Mouse (Mus musculus): ENCODE data around the gene Chrnb2.

The Chrnb2 gene

DNA sequence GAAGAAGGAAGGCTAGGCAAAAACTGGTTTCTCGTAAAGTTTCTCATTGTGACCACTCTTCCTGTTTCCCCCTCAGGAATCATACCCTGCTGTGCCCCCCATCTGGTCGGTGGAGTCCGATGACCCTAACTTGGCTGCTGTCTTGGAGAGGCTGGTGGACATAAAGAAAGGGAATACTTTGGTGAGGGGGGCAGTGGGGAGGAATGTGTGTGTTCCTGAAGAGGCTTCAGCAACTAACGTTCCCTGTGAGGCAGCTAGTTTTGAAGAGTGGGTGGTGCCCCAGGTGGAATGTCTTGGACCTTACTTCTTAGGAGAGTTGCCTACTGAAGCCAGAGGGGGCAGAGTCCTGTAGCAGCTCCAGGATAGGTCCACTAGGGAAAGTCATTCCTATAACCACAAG lies 11.6 kb upstream of the Chrnb2 start:
- no peak for DNase-seq (ENCODE audit: low spot score)

DNA sequence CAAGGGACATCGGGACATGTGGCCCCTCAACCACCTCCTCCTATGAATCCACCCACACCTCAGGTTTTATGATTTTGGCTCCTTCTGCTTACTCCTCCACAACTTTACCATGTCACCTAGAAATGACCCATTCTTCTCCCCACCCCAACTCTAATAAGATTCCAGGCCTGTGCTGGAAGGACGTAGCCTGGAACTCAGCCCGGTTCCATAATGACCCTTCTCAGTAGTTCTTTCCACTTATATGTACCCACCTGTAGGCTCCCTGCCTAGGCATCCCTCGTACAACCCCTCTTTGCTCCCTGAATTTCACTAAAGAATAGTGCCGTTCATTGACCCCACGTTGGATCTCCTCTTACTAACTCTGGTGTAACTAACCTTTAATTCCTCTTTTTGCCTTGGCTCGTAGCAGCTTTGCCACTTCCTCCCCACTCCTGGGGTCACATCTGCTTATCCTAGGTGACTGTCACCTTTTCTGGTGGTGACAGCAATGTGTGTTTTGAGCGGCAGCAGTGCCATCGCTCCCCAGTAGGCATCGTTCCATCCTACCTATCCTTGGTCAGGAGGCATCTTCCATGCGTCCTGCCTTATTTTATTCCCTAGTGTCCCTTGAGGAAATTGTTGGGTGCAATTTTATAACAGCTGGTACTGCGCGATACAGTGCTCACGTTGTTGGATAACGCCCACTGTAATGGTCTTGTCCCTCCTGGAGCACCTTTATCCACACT lies 10.0 kb upstream of the Chrnb2 start:
- DNase-seq (ENCODE audit: low spot score): no peak

DNA sequence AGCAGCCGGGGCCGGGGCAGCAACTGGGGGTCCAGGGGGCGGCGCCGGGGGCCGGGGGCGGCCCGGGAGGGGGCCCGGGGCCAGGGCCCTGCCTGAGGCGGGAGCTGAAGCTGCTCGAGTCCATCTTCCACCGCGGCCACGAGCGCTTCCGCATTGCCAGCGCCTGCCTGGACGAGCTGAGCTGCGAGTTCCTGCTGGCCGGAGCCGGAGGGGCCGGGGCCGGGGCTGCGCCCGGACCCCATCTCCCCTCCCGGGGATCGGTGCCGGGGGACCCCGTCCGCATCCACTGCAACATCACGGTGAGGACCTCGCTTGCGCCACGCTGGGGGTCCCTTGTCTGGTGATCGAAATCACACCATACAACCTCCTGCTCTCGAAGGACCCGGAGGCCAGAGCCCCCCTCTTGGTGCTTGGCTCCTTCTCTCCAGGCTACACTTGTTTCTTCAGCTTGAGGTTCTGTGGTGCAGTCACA lies 9.3 kb upstream of the Chrnb2 start:
- DNase-seq (ENCODE audit: low spot score): peak; percentile 52

DNA sequence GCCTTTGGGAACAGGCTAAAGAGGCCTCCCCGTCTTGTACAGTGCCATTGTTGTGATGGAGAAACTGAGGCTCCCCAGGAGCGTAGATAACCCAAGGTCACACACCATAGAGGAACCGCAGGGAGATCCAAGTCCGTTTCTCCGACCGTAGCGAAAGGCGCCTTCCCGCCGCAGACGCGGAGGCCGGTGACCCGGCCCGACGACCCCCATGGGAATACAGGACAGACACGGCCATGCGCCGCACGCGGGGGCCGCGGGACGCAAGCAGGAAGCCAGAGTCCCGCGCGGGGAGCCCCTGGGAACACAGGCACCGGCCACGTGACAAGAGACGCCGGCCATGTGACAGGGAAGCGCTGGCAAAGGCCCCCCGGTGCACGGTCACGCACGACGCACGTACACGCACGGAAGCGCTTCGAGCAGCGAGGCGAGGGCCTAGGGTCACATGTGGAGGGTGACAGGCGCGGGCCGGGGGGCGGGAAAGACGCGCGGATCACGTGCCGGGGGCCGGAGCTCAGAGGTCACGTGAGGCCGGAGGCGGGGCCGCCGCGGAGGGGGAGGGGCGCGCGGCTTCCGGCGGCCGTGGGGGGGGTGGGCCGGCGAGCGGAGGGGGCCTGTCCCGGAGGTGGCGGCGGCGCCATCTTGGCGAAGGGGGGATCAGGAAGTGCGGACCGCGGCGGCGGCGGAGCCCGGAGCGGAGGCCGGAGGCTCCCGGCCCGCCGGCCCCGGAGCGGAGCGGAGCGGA lies 8.7 kb upstream of the Chrnb2 start, which contains the start of gene Ube2q1:
Ube2q1 (plus strand) TSS at position 649 of the 742 bp plus-strand sequence.
- DNase-seq (ENCODE audit: low spot score): peak; percentile 96

DNA sequence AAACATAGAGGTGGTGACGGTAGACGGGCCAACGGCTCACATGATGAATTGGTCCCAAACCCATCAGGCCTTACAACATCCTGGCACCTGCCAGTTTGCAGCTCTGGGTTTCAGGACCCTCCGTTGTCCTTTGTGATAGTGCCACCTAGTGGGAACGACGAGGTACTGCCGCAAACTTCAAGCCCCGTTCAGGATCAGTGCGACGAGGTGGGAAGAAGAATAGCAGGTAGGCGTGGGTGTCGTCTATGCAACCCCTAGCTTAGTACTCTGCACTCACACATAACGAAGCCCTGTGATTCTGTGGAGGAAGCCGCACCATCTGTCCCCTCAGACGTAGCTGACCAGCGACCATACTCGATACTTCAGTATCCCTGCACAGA lies 8.1 kb upstream of the Chrnb2 start:
- DNase-seq (ENCODE audit: low spot score): peak; percentile 76

DNA sequence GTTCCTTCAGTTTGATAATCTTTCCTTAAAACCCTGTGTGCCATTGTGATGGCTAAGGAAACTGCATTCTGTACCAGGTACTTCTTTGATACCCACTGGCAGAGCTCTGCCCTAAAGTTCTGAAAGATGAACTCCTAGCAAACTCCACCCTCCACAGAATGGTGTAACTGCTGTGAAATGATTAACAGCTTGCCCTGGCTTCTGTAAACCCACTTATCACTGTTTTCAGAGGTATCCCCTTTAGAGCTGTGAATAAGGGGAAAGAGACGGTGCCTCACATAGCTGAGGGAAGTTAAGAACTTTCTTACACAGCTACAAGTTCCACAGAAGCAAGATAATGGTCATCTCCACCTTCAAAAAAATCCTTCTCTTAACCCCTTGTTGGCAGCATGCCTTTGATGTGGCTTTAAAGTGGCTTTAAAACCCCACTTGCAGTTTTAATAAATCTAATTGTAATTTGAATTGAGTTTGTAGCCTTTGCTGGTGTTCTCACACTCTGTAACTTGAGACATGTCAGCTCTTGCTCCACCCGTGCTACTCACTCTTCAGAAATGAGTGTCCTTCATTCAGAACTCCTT lies 6.1 kb upstream of the Chrnb2 start:
- DNase-seq (ENCODE audit: low spot score): no peak

DNA sequence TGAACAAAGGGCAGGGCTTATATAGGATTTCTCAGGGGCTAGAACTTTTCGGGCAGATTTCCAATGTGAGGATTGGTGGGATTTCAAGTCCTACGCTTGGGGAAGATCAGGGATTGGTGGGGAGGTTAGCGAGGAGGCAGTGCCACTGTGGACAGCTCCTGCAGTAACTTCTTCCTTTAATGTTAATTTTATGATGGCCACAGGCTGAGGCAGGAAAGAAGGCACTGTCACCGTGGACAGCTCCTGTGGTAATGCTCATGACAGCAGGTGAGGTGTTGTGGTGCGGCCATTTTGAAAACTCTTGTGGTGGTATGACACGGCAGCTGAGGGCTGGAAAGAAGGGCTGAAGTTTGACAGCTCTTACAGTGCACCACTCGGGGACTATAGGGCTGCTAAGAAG lies 5.2 kb upstream of the Chrnb2 start:
- DNase-seq (ENCODE audit: low spot score): no peak

DNA sequence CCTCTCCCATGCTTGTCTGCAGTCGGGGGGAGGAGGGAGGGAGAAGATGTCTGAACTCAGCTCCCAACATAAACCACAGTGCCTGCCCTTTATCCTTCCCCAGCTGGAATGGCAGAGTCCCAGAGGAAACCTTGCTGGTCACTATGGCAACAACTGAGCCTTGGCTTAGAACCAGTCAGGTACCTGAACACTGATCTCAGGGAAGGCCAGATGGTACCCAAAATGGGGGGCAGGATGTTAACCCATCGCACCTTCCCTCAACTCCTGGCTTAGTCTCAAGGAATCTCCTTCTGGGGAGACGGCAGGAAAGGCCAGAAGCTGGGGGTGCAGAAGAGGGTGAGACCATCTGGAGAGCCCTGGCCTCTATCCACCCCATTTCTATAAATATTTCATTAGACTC lies 4.6 kb downstream of the Chrnb2 start:
- no peak for DNase-seq (ENCODE audit: low spot score)

DNA sequence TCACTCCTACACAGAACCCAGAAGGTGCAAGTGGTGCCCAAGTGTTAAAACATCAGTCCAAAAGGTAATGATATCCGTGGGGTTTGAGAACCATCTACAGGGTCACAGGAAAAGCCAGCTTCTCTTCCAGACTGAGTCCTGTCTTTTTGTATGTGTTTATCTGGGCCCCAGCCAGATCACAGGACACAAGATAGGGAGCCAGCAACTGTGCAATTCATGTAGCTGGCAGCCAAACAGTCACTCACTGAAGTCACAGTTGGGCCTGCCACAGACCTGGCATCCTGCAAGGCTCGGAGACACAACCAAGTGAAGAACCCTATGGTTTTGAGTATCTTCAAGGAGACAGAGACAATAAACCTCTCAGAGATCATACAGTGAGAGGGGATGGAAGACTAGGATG lies 6.6 kb downstream of the Chrnb2 start:
- DNase-seq (ENCODE audit: low spot score): no peak

DNA sequence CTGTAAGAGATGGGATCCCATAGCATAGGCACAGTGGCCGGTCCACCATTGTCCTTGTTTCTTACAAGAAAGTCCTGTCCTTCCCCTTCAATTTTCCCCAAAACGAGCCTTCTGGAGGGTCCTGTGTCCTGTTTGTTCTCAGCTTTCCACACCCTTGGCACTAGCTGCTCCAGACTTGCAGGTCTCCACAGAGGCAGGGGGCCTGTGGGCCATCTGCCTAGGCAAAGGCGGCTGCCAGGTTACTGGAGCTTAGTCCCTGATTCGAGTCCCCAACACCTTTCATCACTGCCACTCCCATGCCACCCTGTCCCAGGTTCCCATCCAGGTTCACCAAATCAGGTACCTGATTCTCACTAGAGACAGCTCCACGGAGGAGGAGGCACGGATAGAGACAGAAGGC lies 9.1 kb downstream of the Chrnb2 start:
- DNase-seq (ENCODE audit: low spot score): no peak

DNA sequence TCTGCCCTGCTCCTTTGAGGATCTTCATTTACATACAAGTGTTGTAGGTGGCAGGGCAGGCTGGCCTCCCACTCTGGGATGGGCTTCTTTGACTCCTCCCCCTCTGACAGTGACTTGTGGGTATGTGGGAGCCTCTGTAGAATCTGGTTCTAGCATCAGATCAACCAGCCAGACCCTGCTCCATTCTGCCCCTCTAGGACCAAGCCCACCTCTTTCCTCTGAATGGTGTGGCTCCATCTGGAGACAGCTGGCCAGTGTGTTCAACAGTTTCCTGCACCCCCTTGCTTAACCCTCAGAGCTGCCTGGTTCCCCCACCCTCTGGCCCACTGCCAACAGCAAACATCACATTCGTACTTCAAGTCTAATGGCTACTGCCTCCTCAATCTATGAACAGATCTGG lies 12.1 kb downstream of the Chrnb2 start:
- DNase-seq (ENCODE audit: low spot score): no peak

DNA sequence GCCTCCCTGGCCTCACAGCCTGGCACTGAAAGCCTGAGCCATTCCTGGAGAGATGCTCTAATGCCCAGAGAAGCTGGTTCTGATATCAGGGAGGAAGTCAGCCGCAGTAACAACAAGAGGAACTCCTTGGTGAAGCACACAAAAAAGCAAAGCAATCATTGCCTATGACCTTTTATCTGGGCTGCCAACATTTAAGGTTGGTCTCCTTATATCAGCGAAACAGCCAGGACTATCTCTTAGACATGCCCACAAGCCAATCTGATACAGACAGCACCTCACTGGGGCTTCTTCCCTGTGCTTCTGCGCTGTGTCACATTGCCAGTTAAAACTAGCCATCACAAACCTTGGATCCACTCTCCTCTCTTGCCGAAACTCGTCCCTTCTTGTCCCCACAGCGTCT lies 25.9 kb downstream of the Chrnb2 start:
- no peak for DNase-seq (ENCODE audit: low spot score)

DNA sequence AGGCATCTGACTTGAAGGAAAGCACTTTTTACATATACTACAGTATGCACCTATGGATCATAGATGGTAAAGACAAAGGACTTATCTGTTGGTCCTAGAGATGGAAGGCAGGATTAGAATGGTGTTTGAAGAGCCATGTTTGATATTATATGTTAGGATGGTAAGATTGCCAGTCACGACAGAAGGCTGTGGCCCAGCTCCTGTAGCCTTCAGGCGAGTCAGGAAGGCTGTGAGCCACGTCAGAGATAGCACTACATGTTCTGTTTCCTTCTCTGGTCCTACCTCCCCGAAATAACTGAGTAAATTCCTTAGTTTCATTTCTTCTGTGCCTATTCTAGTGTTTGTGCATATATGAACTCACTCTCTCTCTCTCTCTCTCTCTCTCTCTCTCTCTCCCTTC lies 32.3 kb downstream of the Chrnb2 start:
- DNase-seq (ENCODE audit: low spot score): no peak

DNA sequence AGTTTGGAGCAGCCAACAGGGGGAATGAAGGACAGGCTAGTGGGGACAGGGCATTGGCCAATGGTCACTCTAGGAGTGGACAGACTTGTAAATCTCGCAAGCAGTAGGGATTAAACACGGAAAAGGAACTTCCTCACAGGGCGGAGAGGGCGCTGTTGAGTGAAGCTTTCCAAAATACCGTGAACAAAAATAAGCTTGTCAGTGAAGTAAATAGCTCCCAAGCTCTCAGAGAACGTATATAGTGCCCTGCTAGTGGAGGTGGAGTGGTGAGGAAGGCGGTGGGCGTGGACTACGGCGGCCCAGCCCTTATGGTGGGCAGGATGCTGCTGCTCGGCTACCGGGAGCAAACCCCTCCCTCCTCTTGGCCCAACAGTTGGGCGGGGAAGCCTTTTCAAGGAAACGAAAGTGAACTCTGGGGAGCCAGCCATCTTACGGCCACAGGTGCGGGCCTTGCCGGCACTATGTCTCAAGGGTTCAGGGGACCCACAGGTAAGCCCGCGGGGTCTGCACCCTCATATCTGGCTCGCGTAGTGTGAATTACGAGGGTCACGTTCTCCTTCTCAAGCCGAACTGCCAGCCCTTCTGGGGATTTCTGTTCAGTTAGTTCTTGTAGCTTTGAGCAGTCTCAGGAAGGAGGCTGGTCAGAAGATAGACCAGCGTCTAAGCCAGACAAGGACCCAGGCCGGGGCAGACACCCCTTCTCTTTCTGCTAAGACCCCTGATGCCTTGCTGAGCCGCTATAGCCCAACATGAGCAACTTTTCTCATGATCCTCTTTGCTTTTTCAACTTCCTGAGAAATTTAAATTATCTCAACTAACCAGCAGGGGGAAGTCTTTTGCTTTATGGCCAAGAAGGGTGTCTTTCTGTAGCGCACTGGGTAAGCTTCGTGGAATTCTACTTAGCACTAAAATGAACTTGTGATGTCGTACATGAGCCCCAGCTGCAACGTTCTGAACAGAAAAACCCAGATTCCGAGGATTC lies 33.8 kb downstream of the Chrnb2 start:
- peak; percentile 91 for DNase-seq (ENCODE audit: low spot score)

DNA sequence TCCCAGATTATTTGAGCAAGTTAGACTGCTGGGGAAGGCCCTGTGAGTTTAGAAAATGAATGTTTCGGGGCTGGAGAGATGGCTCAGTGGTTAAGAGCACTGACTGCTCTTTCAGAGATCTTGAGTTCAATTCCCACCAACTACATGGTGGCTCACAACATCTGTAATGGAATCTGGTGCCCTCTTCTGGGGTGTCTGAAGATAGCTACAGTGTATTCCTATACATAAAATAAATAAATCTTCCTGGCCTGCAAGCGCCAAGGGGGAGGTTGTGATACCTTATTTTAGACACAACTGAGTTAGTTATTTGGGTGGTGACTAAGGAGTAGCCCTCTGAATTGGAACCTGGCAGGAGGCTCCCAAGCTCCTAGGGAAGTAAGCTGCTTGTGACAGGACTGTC lies 35.6 kb downstream of the Chrnb2 start:
- DNase-seq (ENCODE audit: low spot score): no peak

DNA sequence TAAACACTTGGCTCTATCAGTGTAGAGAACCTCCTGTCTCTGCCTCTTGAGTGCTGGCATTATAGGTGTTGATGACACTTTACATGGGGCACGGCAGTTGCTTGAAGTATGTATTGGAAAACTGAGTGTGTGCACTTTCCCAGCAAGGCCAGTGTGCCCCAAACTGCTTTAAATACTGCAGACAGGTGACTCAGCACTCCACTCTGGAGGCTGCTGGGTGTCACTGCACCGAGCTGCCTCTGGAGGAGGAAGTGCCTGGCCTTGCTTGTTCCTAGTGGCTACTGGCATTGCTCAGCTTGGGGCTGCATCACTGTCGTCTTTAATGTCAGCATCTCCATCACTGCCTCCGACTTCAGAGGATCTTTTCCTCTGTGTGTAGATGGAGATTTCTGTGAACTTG lies 37.4 kb downstream of the Chrnb2 start:
- DNase-seq (ENCODE audit: low spot score): peak; percentile 61

DNA sequence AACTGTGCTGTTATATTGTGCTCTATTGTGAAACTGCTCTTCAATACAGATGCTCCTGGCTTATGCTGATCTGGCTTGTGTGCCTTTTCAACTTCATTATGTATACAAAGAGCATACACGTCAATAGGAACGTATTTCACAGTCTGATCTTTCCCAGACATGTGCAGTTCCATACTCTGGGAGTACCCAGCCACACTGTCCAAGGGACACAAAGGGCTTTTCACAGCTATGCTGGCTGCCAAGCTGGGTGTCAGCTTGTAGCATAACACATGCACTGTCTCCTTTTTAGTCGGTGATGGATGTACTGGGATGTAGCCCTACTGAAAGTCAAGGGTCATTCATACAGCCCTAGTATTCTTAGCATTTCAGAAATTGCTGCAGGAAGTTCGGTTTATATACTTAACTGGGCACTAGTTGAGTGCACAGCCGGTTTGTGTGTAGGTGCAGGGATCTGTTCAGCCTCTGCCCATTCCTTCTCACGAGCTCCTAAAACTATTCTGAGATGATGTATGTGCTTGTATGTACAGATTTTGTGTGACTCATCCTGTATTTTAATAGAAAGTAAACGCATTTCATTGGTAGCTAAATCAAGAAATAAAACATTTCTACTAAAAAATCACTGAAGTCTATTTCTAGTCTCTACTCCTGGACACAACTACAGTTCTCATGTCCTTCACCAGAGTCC lies 40.9 kb downstream of the Chrnb2 start:
- DNase-seq (ENCODE audit: low spot score): no peak

DNA sequence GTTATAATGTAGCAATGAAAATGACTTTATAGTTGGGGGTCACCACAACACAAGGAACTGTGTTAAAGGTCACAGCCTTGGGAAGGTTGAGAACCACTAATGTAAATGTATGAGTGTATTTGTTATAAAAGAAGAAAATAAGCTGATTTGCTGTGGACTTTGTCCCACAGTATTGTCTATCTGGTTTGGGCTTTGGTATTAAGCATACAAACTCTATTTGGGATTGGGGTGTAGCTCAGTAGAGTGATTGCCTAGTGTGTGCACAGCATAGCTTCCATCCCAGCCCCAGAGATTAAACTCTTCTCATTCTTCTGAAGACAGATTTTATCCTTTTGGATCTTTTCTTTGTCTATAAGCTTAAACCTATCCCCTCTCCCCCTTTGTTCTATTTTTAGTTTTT lies 42.4 kb downstream of the Chrnb2 start:
- no peak for DNase-seq (ENCODE audit: low spot score)

DNA sequence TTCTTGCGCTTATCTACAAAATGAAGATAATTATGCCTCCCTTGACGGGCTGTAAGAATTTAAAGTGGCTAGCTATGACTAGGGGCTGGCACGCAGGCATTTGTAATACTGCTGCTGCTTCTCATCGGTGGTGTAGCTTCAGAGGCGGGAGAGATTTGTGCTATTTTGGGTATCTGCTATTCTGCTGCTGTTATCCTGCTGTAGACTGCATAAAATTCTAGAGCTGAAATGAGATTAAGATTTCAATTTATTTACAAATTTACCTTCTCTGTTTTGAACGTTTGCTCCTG lies 48.5 kb downstream of the Chrnb2 start:
- DNase-seq (ENCODE audit: low spot score): no peak

DNA sequence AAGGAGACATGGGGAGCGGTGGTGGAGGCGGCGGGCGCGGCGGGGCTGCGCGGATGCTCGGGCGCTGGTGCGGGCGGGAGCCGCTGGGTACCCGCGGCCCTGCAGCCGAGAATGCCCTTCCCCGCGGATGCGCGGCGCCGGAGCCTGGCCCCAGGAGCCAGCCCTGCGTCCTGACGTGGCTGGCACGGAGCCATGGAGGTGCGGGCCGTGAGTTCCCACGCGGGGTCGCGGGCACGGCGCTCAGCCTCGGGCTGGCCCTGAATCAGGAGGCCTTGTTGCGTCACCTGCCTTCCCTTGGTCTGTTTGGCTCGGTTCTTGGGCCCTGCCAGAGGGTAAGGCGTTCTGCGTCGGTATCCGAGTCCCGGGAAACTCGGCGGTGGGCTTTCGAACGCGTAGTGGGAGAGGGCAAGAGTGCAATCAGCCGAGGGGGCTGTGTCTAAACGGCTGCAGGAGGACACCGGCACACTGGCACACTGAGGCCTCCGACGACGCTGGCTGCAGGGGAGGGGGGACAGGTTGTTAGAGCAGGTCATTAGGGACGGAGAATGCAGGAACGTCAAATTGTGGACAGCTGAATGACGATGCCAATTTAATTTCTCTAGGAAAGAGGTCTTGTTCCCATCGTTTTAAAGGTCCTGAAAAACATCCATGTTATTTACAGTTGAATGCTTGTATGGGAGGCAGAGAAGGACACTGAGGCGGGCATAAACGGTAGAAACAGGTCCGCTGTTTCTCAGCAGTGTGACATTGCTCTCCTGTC lies 49.0 kb downstream of the Chrnb2 start:
- DNase-seq (ENCODE audit: low spot score): peak; percentile 17

All from urinary bladder, postnatal 14 days (tissue).